Mouse (Mus musculus) thymus, postnatal 14 days (tissue): ENCODE results near the gene Zfyve21.
A peak's percentile ranks its signal among the peaks of the same experiment; 100 is the strongest.

Experiments
- DNase-seq: peaks from one replicate; pipeline ENCODE4 v3.0.0; 2021

Zfyve21 gene

DNA sequence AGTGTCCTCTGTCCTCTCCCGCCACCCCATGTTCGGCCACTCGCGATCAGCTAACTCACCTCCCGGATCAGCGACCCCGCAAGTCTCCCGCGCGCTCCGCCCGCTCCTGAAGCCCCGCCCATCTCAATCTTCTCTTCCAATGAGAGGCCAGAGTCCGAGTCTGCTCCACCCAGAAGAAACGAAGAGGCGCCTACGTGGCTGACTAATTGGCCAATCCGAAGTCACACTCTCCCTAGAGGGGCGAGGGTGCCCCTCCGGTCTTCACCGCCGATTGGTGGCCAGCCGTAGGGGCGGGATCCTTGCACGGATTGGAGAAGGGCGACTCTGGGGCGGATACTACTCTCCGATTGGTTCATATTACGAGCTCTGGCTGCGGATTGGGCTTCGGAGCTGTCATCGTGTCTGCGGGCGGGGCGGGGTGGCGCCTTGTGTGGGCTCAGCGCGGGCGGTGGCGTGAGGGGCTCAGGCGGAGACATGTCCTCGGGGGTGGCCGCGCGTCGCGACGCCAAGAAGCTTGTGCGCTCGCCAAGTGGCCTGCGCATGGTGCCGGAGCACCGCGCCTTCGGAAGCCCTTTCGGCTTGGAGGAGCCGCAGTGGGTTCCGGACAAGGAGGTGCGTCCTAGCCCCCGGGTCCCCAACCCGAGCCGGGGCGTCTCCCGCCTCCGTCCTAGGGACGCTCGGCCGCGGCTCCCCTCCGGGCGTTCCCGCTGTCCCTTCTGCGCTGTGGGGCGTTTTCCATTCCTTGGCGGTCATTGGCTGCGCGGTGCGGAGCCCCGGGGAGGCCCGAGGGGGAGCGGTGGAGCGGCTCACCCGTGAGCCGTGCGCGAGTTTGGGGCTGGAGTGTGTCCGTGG lies at the start of gene Zfyve21, which contains the start of gene Xrcc3:
Gene Zfyve21 (plus strand): TSS at position 405 of the 852 bp plus-strand sequence.
Gene Xrcc3 (minus strand): TSS at position 108 of the 852 bp plus-strand sequence.
- DNase-seq = peak; percentile 98

DNA sequence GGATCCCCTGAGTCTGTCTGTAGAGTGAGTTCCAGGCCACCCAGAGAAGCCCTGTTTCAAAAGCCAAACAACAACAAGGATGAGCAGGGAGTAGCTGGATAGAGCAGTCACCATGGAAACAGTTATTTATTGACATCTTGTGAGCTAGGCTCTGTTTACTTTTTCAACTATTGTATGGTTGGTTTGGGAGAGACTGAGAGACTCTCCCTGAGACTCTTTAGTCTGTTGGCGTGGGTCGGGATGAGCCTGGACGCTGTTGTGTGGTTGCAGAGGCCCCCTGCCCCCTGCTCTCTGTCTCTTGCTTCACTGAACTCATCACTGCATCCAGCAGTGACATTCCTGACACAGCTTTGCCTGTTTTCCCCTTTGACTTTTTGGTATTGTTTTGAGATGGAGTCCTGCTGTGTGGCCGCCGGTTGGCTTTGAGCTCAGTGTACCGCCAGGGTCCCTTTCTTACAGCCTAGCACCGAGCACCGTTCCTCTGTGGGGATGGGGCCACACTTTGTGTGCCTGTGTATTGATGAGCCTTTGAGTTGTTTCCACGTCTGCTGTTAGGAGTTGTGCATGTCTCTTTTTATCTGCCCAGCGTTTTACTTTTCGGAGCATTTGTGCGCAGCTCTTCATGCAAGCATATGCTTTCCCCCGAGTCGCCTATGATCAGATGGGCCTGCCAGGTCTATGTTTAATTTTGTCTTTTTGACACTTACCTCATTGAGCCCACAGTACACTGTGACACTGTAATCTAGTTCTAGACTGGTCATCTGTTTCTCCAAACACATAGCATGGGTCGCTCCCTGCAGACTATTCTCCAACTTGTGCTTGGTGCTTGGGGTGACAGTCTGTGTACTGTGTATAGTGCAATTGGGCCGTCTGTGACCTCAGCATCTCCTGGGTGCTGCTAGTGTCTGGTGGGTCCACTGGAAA lies 47.4 kb upstream of the Zfyve21 start:
- no peak for DNase-seq

DNA sequence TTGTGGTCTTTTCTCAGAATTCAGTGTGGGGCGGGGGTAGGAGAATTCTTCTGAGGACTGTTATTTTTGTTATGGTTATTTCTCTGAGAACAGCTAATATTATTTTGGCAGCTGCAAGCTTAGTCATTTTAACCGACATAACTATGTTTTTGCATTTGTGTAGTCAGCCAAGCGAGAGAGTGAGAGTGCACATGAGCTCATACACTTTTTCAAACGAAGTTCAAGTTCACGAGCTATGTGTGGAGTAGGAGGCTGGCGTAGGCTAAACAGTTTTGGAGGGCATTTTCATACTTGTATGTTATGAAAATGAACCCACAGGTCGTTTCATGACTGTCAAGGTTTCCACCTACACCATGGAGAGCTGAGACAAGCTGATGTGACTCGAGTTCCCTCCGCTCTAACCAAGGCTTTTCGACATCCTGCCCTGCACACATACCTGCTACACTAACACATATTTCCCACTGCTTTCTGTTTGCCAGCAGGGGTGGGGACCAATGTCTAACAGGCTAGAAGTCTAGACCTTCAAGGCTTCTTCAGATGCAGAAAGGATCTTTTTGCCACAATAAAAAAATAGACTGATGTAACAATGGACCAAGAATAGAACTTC lies 45.5 kb upstream of the Zfyve21 start:
- DNase-seq = no peak

- DNase-seq = peak; percentile 49
These were observed 44.7 kb upstream of the Zfyve21 start for GRCm38 (mm10) chr12:111769306-111769705.

GRCm38 (mm10) chr12:111769816-111770577 lies 44.0 kb upstream of the Zfyve21 start:
- no peak for DNase-seq

GRCm38 (mm10) chr12:111770651-111771050 lies 43.3 kb upstream of the Zfyve21 start:
- no peak for DNase-seq

DNA sequence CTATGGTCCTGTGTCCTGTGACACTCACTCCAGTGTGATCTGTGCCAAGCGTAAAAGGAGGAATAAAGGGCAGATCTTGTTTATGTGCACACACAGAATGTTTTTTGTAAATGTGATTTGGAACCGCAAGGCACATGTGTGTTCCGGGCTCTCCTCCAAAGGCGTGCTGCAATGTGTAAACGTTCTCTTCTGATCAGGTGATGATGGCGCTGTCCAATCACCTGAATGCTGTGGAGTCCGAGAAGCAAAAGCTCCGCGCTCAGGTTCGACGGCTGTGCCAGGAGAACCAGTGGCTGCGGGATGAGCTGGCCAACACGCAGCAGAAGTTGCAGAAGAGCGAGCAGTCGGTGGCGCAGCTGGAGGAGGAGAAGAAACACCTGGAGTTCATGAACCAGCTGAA lies 39.8 kb upstream of the Zfyve21 start:
- no peak for DNase-seq

GRCm38 (mm10) chr12:111774845-111775244 lies 39.1 kb upstream of the Zfyve21 start:
- no peak for DNase-seq

DNA sequence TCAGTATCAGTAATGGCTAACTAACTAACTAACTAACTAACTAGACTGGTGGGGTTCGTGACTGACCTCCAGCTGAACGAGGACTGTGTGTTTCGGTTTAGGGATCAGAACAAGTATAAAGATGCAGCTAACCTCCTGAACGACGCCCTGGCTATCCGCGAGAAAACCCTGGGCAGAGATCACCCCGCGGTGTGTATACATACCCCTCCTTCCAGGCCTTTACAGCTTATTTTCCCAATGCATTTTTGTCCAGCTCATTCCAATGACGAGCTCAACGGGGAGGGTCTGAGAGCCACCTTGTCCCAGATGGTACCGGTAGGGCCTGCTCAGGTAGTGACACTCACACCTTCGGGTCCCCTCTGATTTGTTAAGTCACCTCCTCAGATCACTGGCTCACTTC lies 36.1 kb upstream of the Zfyve21 start:
- DNase-seq = no peak

GRCm38 (mm10) chr12:111779544-111779943 lies 34.4 kb upstream of the Zfyve21 start:
- DNase-seq = no peak

DNA sequence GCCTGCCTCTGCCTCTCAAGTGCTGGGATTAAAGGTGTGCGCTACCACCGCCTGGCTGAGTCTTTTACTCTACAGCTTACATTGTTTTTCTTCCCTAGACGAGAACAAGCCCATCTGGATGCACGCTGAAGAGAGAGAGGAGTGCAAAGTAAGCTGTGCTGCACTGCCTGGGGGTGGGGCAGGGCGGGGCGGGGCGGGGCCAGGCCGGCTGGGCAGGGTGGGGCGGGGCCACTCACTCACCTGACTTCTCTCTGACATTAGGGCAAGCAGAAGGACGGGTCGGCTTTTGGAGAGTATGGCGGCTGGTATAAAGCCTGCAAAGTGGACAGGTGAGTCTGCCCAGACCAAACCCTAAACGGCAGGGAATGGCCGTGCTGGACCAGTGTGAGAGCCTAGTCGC lies 28.8 kb upstream of the Zfyve21 start:
- DNase-seq = no peak

GRCm38 (mm10) chr12:111787015-111787414 lies 27.0 kb upstream of the Zfyve21 start:
- no peak for DNase-seq

DNA sequence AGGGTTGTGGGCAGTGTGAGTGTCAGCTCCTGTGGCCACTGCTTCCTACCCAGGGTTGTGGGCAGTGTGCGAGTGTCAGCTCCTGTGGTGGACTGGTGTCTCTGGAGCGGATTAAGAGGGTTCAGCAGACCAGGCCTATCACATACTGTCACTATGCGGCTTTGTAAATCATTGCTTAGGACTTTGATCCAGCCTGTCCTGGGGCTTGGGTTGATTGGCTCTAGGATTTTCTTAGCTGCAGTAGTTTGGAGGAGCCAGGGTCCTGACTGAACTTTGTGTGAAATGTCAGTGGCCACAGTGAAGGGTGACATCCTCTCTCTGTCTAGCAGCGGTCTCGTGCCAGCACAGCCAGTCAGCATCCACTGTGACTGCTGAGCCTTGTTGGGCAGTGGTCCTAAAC lies 23.9 kb upstream of the Zfyve21 start:
- no peak for DNase-seq

GRCm38 (mm10) chr12:111790631-111791030 lies 23.3 kb upstream of the Zfyve21 start:
- DNase-seq = no peak

DNA sequence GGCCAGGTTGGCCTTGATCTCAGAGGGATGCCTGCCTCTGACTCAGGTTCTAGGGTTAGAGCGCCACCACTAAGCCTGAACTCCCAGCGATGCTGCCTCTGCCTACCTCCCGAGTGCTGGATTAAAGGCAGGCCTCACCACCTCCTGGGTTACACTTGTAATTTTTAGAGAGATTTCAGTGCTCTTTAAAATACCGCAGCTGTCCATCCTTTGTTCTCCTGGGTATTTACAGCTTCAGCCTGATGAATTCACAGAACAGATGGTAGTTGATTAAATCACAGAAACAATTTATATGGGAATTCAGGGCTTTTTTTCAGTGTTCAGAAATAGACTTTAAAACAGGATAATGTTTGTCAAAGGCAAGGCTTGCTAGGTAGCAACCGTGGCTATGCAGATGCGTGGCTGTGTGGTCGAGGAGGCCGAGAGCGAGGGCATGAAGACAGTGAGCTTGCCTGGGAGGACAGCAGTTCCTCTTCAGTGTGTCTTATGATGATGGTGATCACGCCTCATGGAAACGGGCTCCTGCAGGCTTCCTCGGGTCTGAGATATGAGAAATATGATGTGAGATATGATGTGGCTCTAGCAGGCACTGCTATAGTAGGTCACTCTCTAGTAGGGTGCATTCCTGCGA lies 22.4 kb upstream of the Zfyve21 start:
- no peak for DNase-seq

- no peak for DNase-seq
These were observed 19.9 kb upstream of the Zfyve21 start for GRCm38 (mm10) chr12:111794102-111794501.

- no peak for DNase-seq
These were observed 19.3 kb upstream of the Zfyve21 start for GRCm38 (mm10) chr12:111794526-111795179.

- DNase-seq = no peak
These were observed 18.6 kb upstream of the Zfyve21 start for GRCm38 (mm10) chr12:111795180-111795895.

DNA sequence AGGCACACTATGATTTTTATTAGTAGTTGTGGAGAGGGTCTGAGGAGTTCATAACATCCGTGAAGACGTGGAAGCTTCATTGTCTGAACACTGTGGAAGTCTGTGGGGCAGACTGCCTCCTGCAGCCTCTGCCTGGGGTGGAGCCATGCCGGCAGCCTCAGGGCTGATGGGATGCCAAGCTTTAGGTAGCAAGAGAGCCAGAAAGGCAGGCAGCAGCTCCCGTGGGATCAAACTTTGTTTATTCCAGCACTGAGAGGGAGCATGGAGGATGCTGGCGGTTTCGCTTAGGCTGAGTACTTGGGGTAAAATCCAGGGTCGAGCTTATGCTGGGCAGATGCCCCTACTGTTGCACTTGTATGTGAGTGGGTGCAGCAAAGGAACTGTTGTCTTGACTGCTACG lies 16.7 kb upstream of the Zfyve21 start:
- DNase-seq = no peak

GRCm38 (mm10) chr12:111798493-111798892 lies 15.5 kb upstream of the Zfyve21 start:
- DNase-seq = no peak
